Mouse (Mus musculus) cortical plate, adult 2 months (tissue): ENCODE results near the gene Gm4559.

ENCODE experiments used
- CTCF ChIP-seq: fragments of 200-500 bp; IDR thresholded peaks from 2 replicates; pipeline ENCODE4 v1.5.1; 2011; ENCODE audit warnings: mild to moderate bottlenecking, control low read depth, low read length; ENCODE audit not compliant: insufficient read depth; ENCODE audit errors: extremely low read depth
- POLR2A ChIP-seq: fragments of 200-500 bp; IDR thresholded peaks from 2 replicates; pipeline ENCODE4 v1.6.1; 2011; ENCODE audit warnings: mild to moderate bottlenecking, low read length, control low read depth; ENCODE audit not compliant: insufficient read depth; ENCODE audit errors: extremely low read depth

DNA sequence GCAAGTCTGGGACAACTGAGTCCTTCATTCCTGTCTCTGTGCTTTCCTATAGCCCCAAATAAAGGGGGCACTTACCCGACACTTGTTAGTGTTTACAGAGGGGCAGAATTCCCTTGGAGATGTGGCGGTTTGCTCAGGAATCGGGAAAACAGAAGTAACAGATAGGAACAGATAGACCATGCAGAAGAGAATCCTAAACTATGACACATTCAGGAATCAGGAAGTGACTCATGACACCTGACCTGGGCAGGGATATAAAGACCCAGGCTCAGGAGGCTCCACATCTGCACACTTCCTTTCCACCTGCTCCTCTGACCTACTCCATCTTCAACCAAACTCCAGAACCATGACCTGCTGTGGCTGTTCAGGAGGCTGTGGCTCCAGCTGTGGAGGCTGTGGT is 29.1 kb upstream of the Gm4559 start, which contains the start of gene Krtap5-4:
- no peak for TF ChIP-seq CTCF
- no peak for TF ChIP-seq POLR2A
